25 mouse cellular contexts compared by ENCODE assay signal in genomic region chr1:40660838-40661237, GRCm38 (mm10). TPM values are rescaled to one million over a fixed set of nuclear protein-coding genes. Genes with fewer than 3 reads are reported as not detected.
"Had no signal": no experiment of that assay in that cellular context is flagged by ENCODE, and none has a peak within 500 bp of the region (broad histone marks: within the 10 kb centered on the region; RNA-seq: fewer than 3 reads in every experiment).

No protein-coding gene starts in this region.

- H3K4me1 ChIP-seq: hindbrain, embryonic 10.5 days; hindbrain, embryonic 12.5 days; intestine, embryonic 15.5 days; liver, embryonic 13.5 days; liver, embryonic 15.5 days had no signal

- H3K27me3 ChIP-seq: hindbrain, embryonic 12.5 days; intestine, embryonic 15.5 days; liver, embryonic 15.5 days had no signal

- DNase-seq: forebrain, postnatal 0 days; gastrocnemius, postnatal 14 days; heart, postnatal 14 days; kidney, adult 18-20 months; kidney, adult 8-10 months; kidney, postnatal 10 days; kidney, postnatal 25 days; liver; liver, embryonic 13.5 days had no signal

- H3K9me3 ChIP-seq: heart, embryonic 10.5 days; heart, embryonic 13.5 days; hindbrain, embryonic 10.5 days; hindbrain, embryonic 12.5 days; intestine, embryonic 15.5 days; limb, embryonic 10.5 days; limb, embryonic 12.5 days; liver, embryonic 13.5 days; liver, embryonic 15.5 days had no signal

- H3K36me3 ChIP-seq: heart, embryonic 10.5 days; heart, embryonic 13.5 days; hindbrain, embryonic 10.5 days; hindbrain, embryonic 12.5 days; intestine, embryonic 15.5 days; limb, embryonic 10.5 days; limb, embryonic 12.5 days; liver, embryonic 13.5 days; liver, embryonic 15.5 days had no signal

- H3K4me3 ChIP-seq: heart, embryonic 10.5 days; heart, embryonic 13.5 days; hindbrain, embryonic 10.5 days; hindbrain, embryonic 12.5 days; intestine, embryonic 15.5 days; layer of hippocampus, adult 2 months; left cerebral cortex, adult 2 months; limb, embryonic 10.5 days; limb, embryonic 12.5 days; liver, embryonic 13.5 days; liver, embryonic 15.5 days had no signal

- H3K27ac ChIP-seq: heart, embryonic 10.5 days; heart, embryonic 13.5 days; hindbrain, embryonic 10.5 days; hindbrain, embryonic 12.5 days; hindbrain, embryonic 14.5 days; intestine, embryonic 15.5 days; layer of hippocampus, adult 2 months; left cerebral cortex, adult 2 months; limb, embryonic 10.5 days; limb, embryonic 12.5 days; liver, embryonic 13.5 days; liver, embryonic 15.5 days had no signal

- H3K4me2 ChIP-seq: heart, embryonic 13.5 days; hindbrain, embryonic 12.5 days; hindbrain, embryonic 14.5 days; intestine, embryonic 15.5 days; limb, embryonic 12.5 days; liver, embryonic 11.5 days; liver, embryonic 13.5 days; liver, embryonic 15.5 days had no signal

- ATAC-seq: forebrain, postnatal 0 days; hindbrain, embryonic 16.5 days; inflammation-experienced regulatory T-cells, adult 6 months; intestine, embryonic 15.5 days; intestine, postnatal 0 days had no signal

- H3K9ac ChIP-seq: forebrain, postnatal 0 days; heart, embryonic 13.5 days; hindbrain, embryonic 12.5 days; hindbrain, embryonic 14.5 days; intestine, embryonic 15.5 days; limb, embryonic 12.5 days; liver, embryonic 13.5 days; liver, embryonic 15.5 days had no signal

RNA-seq across cellular contexts. Expression of gene Slc9a2, which starts 19.5 kb away (rescaled TPM):
- total RNA-seq: granulocyte monocyte progenitor cell, adult 5-6 weeks had no signal
- polyA plus RNA-seq: inflammation-experienced regulatory T-cells, adult 6 months; limb, embryonic 10.5 days; liver, embryonic 11.5 days; liver, embryonic 13.5 days had no signal
